Mouse (Mus musculus) heart, adult 2 months (tissue): ENCODE results near the gene Rabl2. TPM values are rescaled to one million over a fixed set of nuclear protein-coding genes. Genes with fewer than 3 reads are reported as not detected.

Experiments used
- DNase-seq, 2 experiments: peaks; one replicate each; pipeline ENCODE4 v3.0.0; 2021
- H3K27ac ChIP-seq: fragments of 200-600 bp; 2 replicates; pipeline ENCODE4 v1.8.1; 2022
- H3K27me3 ChIP-seq: fragments of 200-500 bp; 2 replicates; pipeline ENCODE4 v1.6.1; 2012; ENCODE audit warnings: mild to moderate bottlenecking, low read length, inconsistent platforms, mixed read lengths; ENCODE audit not compliant: control insufficient read depth, insufficient read depth
- H3K36me3 ChIP-seq: fragments of 200-500 bp; 2 replicates; pipeline ENCODE4 v1.6.1; 2012; ENCODE audit warnings: low read length, inconsistent platforms; ENCODE audit not compliant: control insufficient read depth, insufficient read depth
- H3K4me1 ChIP-seq: fragments of 200-500 bp; 2 replicates; pipeline ENCODE4 v1.6.1; 2011; ENCODE audit warnings: low read length; ENCODE audit not compliant: control insufficient read depth, insufficient read depth
- H3K4me3 ChIP-seq: fragments of 200-600 bp; 2 replicates; pipeline ENCODE4 v1.8.1; 2022
- H3K79me2 ChIP-seq: fragments of 200-500 bp; replicated peaks from 2 replicates; pipeline ENCODE4 v1.6.1; 2012; ENCODE audit warnings: mild to moderate bottlenecking, inconsistent platforms, low read length, moderate library complexity, mixed read lengths; ENCODE audit not compliant: control insufficient read depth, insufficient read depth
- H3K9ac ChIP-seq: fragments of 200-500 bp; 2 replicates; pipeline ENCODE4 v1.6.1; 2012; ENCODE audit warnings: low read depth, mild to moderate bottlenecking, control low read depth, inconsistent platforms, low read length, mixed read lengths
- CTCF ChIP-seq: fragments of 200-600 bp; IDR thresholded peaks from 2 replicates; pipeline ENCODE4 v1.8.1; 2022; ENCODE audit warnings: antibody characterized with exemption, mild to moderate bottlenecking, moderate library complexity
- EP300 ChIP-seq: fragments of 200-500 bp; IDR thresholded peaks from 2 replicates; pipeline ENCODE4 v1.6.1; 2011; ENCODE audit warnings: low read depth, low read length, control low read depth; ENCODE audit not compliant: insufficient read depth
- POLR2A ChIP-seq: fragments of 200-500 bp; IDR thresholded peaks from 2 replicates; pipeline ENCODE4 v1.6.1; 2011; ENCODE audit warnings: mild to moderate bottlenecking, low read depth, low read length, control low read depth; ENCODE audit not compliant: insufficient read depth
- whole genome bisulfite sequencing: fragments of 180-500 bp; shearing (Covaris S2); methylation state at CpG from one replicate; pipeline ENCODE4 v1.1.7; 2018; 5-methylcytosine and 5-hydroxymethylcytosine counted together
- intact Hi-C: fragments of 180-260 bp; cut with DNase I; formaldehyde crosslinking; loops from one replicate; pipeline ENCODE4 v1.15.1; 2025
- polyA plus RNA-seq: library from polyadenylated mRNA; depleted of rRNA; stranded (reverse); fragments of >200 nt; gene quantifications from 2 replicates; pipeline ENCODE4 v1.2.3, GENCODE M21; 2012; rRNA removed
- total RNA-seq, 2 experiments: library from RNA; stranded (reverse); gene quantifications; 2 replicates each; pipeline ENCODE4 v1.2.3; 2021

The Rabl2 gene
- total and polyA plus RNA-seq, 3 experiments: 3.7 to 5.2 (median 4.2) TPM

DNA sequence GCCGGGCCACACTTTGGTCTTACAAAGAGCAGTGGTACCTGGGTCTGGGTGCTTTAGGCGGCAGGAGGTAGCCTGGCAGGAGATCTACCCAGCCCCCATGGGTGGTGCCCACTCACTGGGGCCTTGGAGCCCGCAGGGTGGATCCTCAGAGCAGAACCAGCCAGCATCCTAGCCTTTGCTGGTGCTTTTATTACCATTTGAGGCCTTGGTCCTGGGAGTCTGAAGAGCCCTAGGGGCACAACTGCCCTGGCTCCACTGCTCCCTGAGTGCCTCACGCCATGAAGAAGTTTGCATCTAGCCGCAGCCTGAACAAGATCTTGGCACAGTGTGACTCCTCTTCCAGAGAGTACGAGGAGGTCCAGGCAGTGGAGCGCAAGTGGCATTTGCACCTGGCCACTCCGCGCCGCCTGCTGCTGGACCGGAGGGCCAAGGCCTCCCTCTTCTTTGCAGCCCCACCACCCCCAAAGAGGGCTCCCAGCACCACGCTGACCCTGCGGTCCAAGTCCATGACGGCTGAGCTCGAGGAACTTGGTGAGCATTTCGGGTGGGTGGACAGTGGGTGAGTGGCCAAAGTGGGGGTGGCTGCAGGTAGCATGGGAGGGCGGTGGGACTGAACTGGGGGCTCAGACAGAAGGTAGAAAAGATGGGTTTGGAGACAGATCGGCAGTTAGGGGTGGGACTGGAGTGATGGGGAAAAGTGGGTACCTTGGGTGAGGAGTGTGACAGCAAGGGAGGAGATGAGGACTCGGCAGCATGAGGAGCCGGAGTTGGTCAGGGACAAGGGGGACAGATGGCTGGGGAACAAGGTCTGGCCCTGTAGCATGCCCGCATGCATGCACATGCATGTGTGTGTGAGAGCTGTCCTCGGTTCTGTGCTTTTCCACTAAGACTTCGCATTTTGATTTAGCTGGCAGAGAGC is 58.5 kb downstream of the Rabl2 start:
- Histone ChIP-seq H3K9ac (no peak overlapping the region), H3K4me3 (no peak overlapping the region), H3K27me3 (no peaks in the 10 kb centered on the region), H3K79me2 (no peaks in the 10 kb centered on the region), H3K36me3 (no peaks in the 10 kb centered on the region), H3K4me1 (no peaks in the 10 kb centered on the region; the same call in 1 of the 2 replicates), H3K27ac (no peak overlapping the region)
- 83% methylated on average over 23 of the region's 23 CpGs for WGBS
- no peak for TF ChIP-seq CTCF
- TF ChIP-seq POLR2A: no peak
- no peak for TF ChIP-seq EP300
- no peak for DNase-seq
- intact Hi-C loops: loop anchor here (5.0 kb wide), 1 partner anchor 191 kb away; no protein-coding TSS in a partner anchor

Other genes starting within 250 kb of the Rabl2 start
- gene Lmf2, start 236.3 kb downstream of the Rabl2 start, total RNA-seq: 10 to 100 TPM; 25.7 to 26.1 TPM
- gene Lmf2, start 236.3 kb downstream of the Rabl2 start, polyA plus RNA-seq: 32.9 and 33.3 TPM in 2 replicates
- gene Ncaph2, start 236.2 kb downstream of the Rabl2 start, total RNA-seq: 10 to 100 TPM; 49.3 to 55.7 TPM
- gene Ncaph2, start 236.2 kb downstream of the Rabl2 start, polyA plus RNA-seq: 69.9 and 70.0 TPM in 2 replicates
- 10 to 100 TPM; 25.1 to 29.4 TPM for gene Sco2, start 218.1 kb downstream of the Rabl2 start, total RNA-seq
- gene Sco2, start 218.1 kb downstream of the Rabl2 start, polyA plus RNA-seq: 35.6 and 40.7 TPM in 2 replicates
- under 1 TPM; 0.18 to 0.47 TPM for gene Tymp, start 214.9 kb downstream of the Rabl2 start, total RNA-seq
- 1.1 and 1.8 TPM in 2 replicates for gene Tymp, start 214.9 kb downstream of the Rabl2 start, polyA plus RNA-seq
- gene Odf3b, start 212.6 kb downstream of the Rabl2 start, total RNA-seq: under 1 TPM; 0.91 to 0.94 TPM
- gene Odf3b, start 212.6 kb downstream of the Rabl2 start, polyA plus RNA-seq: 3.6 and 9.1 TPM in 2 replicates
- not detected for gene Klhdc7b, start 207.0 kb downstream of the Rabl2 start, total RNA-seq
- not detected in 2 replicates for gene Klhdc7b, start 207.0 kb downstream of the Rabl2 start, polyA plus RNA-seq
- gene Syce3, start 181.4 kb downstream of the Rabl2 start, total RNA-seq: not detected
- not detected in 2 replicates for gene Syce3, start 181.4 kb downstream of the Rabl2 start, polyA plus RNA-seq
- gene Cpt1b, start 166.1 kb downstream of the Rabl2 start, total RNA-seq: 100 to 1,000 TPM; 565 to 584 TPM
- gene Cpt1b, start 166.1 kb downstream of the Rabl2 start, polyA plus RNA-seq: 786 and 953 TPM in 2 replicates
- 1 to 10 TPM; 1.2 TPM for gene C730034F03Rik, start 162.3 kb downstream of the Rabl2 start, total RNA-seq
- 1.0 and 1.1 TPM in 2 replicates for gene C730034F03Rik, start 162.3 kb downstream of the Rabl2 start, polyA plus RNA-seq
- gene Gm44502, start 162.2 kb downstream of the Rabl2 start, total RNA-seq: 1 to 10 TPM; 5.5 to 9.5 TPM
- 2.1 and 2.5 TPM in 2 replicates for gene Gm44502, start 162.2 kb downstream of the Rabl2 start, polyA plus RNA-seq
- gene Chkb, start 162.0 kb downstream of the Rabl2 start, total RNA-seq: 10 to 100 TPM; 46.8 to 48.2 TPM
- 81.3 and 91.7 TPM in 2 replicates for gene Chkb, start 162.0 kb downstream of the Rabl2 start, polyA plus RNA-seq
- under 1 TPM in 1 of 2 experiments, not detected in 1; 0.16 TPM for gene Mapk8ip2, start 138.0 kb downstream of the Rabl2 start, total RNA-seq
- gene Mapk8ip2, start 138.0 kb downstream of the Rabl2 start, polyA plus RNA-seq: 0.18 and 0.29 TPM in 2 replicates
- gene Arsa, start 114.5 kb downstream of the Rabl2 start, total RNA-seq: 10 to 100 TPM; 11.1 to 13.5 TPM
- 19.5 and 22.1 TPM in 2 replicates for gene Arsa, start 114.5 kb downstream of the Rabl2 start, polyA plus RNA-seq
- gene Shank3, start 92.3 kb downstream of the Rabl2 start, total RNA-seq: 10 to 100 TPM; 44.3 to 52.2 TPM
- gene Shank3, start 92.3 kb downstream of the Rabl2 start, polyA plus RNA-seq: 29.6 and 31.0 TPM in 2 replicates
- gene Acr, start 23.6 kb downstream of the Rabl2 start, total RNA-seq: under 1 TPM in 1 of 2 experiments, not detected in 1; 0.57 TPM
- 1.4 and 1.6 TPM in 2 replicates for gene Acr, start 23.6 kb downstream of the Rabl2 start, polyA plus RNA-seq
- not detected for gene Syt10, start 249.9 kb upstream of the Rabl2 start, total RNA-seq
- gene Syt10, start 249.9 kb upstream of the Rabl2 start, polyA plus RNA-seq: 0.06 TPM in 1 of 2 replicates, not detected in the other